Mouse (Mus musculus): Measurements from ENCODE around the gene Egfr. TPM values are rescaled to one million over a fixed set of nuclear protein-coding genes. Genes with fewer than 3 reads are reported as not detected.

The Egfr gene
- total and polyA plus RNA-seq, 3 experiments: 0.26 TPM; not detected in 2

DNA sequence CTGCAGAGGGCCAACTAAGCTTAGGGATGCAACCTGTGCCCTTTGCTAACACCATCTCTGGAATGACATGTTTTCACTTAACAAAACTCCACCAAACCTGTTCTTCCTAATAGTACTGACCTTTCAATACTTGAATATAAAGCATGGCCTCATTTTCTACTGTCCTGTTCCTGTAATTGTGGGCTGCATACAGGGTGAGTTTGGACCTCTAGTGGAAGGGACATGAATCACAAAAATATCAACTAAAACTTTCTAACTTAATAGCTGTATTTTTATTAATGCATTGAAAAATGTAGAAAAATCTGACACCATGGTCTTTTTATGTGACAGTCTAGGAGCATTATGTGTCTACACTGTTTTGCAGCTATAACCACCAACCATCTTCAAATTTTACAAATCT is 111.5 kb downstream of the Egfr start:
- in situ Hi-C loops (cut with MboI; ENCODE audit: low pct_ligation_motif_present, low pct_unique_long_range_greater_than_20kb, low sequenced_read_pairs) (no loop called here), dilution Hi-C loops (cut with MboI; ENCODE audit: extremely low pct_ligation_motif_present, extremely low pct_unique_long_range_greater_than_20kb, low sequenced_read_pairs) (no loop called here)
- no peaks in the 10 kb centered on the region for H3K27me3 ChIP-seq (replicated peaks)
- no peaks in the 10 kb centered on the region for H3K4me1 ChIP-seq (ENCODE audit: control insufficient read depth in 1 of 2, insufficient read depth in 2 of 2)
- peak; percentile 46 for TF ChIP-seq RAD21 (IDR thresholded peaks at IDR 0.05; ENCODE audit: low read depth, low read length)
- no peak for TF ChIP-seq RCOR1 (conservative IDR thresholded peaks at IDR 0.05; ENCODE audit: low read depth, low read length)
- TF ChIP-seq SMC3 (IDR thresholded peaks at IDR 0.05; ENCODE audit: low read depth, low read length): peak; percentile 53
- TF ChIP-seq CTCF (conservative IDR thresholded peaks at IDR 0.05 in 1 of 2, IDR thresholded peaks at IDR 0.05 in 1 of 2; ENCODE audit: low read depth in 2 of 2, low read length in 2 of 2): peak in 1 of 2 experiments; percentile 49; a peak in 2 of 4 replicates
- H3K27ac ChIP-seq (ENCODE audit: insufficient read depth, low read depth): no peak overlapping the region
- no peak for DNase-seq (ENCODE audit: extremely low read depth)
- no peaks in the 10 kb centered on the region for H3K9me3 ChIP-seq (replicated peaks; ENCODE audit: low read length)
- H3K4me3 ChIP-seq (replicated peaks in 1 of 3; ENCODE audit: low read depth in 2 of 3, low read length in 2 of 3, poor library complexity in 1 of 3): no peak overlapping the region
- no peaks in the 10 kb centered on the region for H3K36me3 ChIP-seq (replicated peaks in 1 of 2; ENCODE audit: control insufficient read depth in 1 of 2, insufficient read depth in 1 of 2, low read length in 1 of 2)
- H3K79me2 ChIP-seq (replicated peaks; ENCODE audit: control insufficient read depth, extremely low read depth, insufficient read depth, poor library complexity, severe bottlenecking): no peaks in the 10 kb centered on the region
- H3K4me2 ChIP-seq (ENCODE audit: insufficient read depth, low read depth, poor library complexity, severe bottlenecking): no peak overlapping the region
- no peak overlapping the region for H3K9ac ChIP-seq (ENCODE audit: insufficient read depth, low read depth)

DNA sequence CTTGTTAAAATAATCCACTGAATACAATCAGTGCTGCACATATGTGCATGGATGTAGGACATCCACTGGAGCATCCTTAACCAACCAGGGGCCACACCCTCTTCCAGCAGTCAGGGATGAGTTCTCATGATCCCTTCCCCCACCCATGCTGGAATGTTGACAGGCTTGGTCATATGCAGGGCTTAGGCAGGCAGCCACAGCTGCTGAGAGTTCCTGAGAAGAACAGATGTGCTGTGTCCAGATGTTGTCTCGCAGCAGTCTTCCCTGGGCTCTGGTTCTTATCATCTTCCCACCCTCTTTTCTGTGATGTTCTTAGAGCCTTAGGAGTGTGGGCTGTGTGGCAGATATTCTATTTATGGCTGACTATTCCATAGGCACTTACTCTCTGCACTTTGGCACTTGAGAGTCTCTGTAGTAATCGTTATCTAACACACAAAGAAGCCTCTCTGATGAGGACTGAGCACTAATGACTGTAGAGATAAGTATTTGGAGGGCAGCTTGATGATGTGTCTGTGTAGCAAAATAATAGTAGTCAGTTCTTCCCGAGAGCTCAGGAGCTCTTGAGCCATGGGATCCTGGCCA is 113.1 kb downstream of the Egfr start:
- in situ Hi-C loops (cut with MboI; ENCODE audit: low pct_ligation_motif_present, low pct_unique_long_range_greater_than_20kb, low sequenced_read_pairs): loop anchor here (5.0 kb wide), 1 partner anchor 338 kb away; no protein-coding TSS in a partner anchor
- no peak overlapping the region for H3K9ac ChIP-seq (ENCODE audit: insufficient read depth, low read depth)
- dilution Hi-C loops (cut with MboI; ENCODE audit: extremely low pct_ligation_motif_present, extremely low pct_unique_long_range_greater_than_20kb, low sequenced_read_pairs): no loop called here
- no peak overlapping the region for H3K27ac ChIP-seq (ENCODE audit: insufficient read depth, low read depth)
- no peaks in the 10 kb centered on the region for H3K36me3 ChIP-seq (replicated peaks in 1 of 2; ENCODE audit: control insufficient read depth in 1 of 2, insufficient read depth in 1 of 2, low read length in 1 of 2)
- peaks cover 6 to 7% of the 10 kb centered on the region in 2 experiments for H3K4me1 ChIP-seq (ENCODE audit: control insufficient read depth in 1 of 2, insufficient read depth in 2 of 2)
- H3K4me3 ChIP-seq (replicated peaks in 1 of 3; ENCODE audit: low read depth in 2 of 3, low read length in 2 of 3, poor library complexity in 1 of 3): no peak overlapping the region
- no peak overlapping the region for H3K4me2 ChIP-seq (ENCODE audit: insufficient read depth, low read depth, poor library complexity, severe bottlenecking)
- H3K79me2 ChIP-seq (replicated peaks; ENCODE audit: control insufficient read depth, extremely low read depth, insufficient read depth, poor library complexity, severe bottlenecking): no peaks in the 10 kb centered on the region
- no peak for TF ChIP-seq USF2 (conservative IDR thresholded peaks at IDR 0.05; ENCODE audit: low read depth, low read length)
- TF ChIP-seq SIN3A (IDR thresholded peaks at IDR 0.05; ENCODE audit: low read length): no peak
- TF ChIP-seq ZNF384 (IDR thresholded peaks at IDR 0.05; ENCODE audit: low read depth, low read length): no peak
- H3K9me3 ChIP-seq (replicated peaks; ENCODE audit: low read length): no peaks in the 10 kb centered on the region
- DNase-seq (ENCODE audit: extremely low read depth): no peak
- no peaks in the 10 kb centered on the region for H3K27me3 ChIP-seq (replicated peaks)

DNA sequence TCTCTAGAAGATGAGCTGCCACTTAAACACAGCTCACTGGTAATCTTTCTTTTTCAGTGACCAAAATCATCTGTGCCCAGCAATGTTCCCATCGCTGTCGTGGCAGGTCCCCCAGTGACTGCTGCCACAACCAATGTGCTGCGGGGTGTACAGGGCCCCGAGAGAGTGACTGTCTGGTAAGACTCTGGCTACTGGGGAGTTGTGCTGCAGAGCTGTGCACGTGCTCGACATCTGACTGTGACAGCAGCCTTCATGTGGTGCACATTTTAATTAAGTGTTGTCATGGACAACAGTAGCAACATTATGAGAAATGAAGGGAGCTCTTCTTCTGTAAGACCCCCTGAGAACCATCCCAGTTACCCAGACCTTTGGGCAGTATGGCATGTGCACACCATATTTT is 116.0 kb downstream of the Egfr start:
- in situ Hi-C loops (cut with MboI; ENCODE audit: low pct_ligation_motif_present, low pct_unique_long_range_greater_than_20kb, low sequenced_read_pairs) (loop anchor here (5.0 kb wide), 1 partner anchor 341 kb away; no protein-coding TSS in a partner anchor), dilution Hi-C loops (cut with MboI; ENCODE audit: extremely low pct_ligation_motif_present, extremely low pct_unique_long_range_greater_than_20kb, low sequenced_read_pairs) (no loop called here)
- Histone ChIP-seq H3K4me2 (ENCODE audit: insufficient read depth, low read depth, poor library complexity, severe bottlenecking) (no peak overlapping the region), H3K9me3 (replicated peaks; ENCODE audit: low read length) (no peaks in the 10 kb centered on the region), H3K27ac (ENCODE audit: insufficient read depth, low read depth) (no peak overlapping the region), H3K4me3 (replicated peaks in 1 of 3; ENCODE audit: low read depth in 2 of 3, low read length in 2 of 3, poor library complexity in 1 of 3) (no peak overlapping the region), H3K9ac (ENCODE audit: insufficient read depth, low read depth) (no peak overlapping the region), H3K27me3 (replicated peaks) (no peaks in the 10 kb centered on the region), H3K4me1 (ENCODE audit: control insufficient read depth in 1 of 2, insufficient read depth in 2 of 2) (peaks cover 6 to 16% of the 10 kb centered on the region in 2 experiments), H3K36me3 (replicated peaks in 1 of 2; ENCODE audit: control insufficient read depth in 1 of 2, insufficient read depth in 1 of 2, low read length in 1 of 2) (no peaks in the 10 kb centered on the region), H3K79me2 (replicated peaks; ENCODE audit: control insufficient read depth, extremely low read depth, insufficient read depth, poor library complexity, severe bottlenecking) (no peaks in the 10 kb centered on the region)
- TF ChIP-seq BHLHE40 (IDR thresholded peaks at IDR 0.05; ENCODE audit: low read depth, low read length): peak; percentile 41
- TF ChIP-seq ZNF384 (IDR thresholded peaks at IDR 0.05; ENCODE audit: low read depth, low read length): no peak
- DNase-seq (ENCODE audit: extremely low read depth): no peak

Data from CH12.LX (cell line).